Mouse (Mus musculus) kidney, postnatal 0 days (tissue): ENCODE measurements at regions not wholly inside any gene's neighbourhood (a gene's known extent, or its start where the extent isn't known, plus 50 kb on each side); places are given as distances from the start of the nearest gene placed in this dataset.

ENCODE experiments used
- ATAC-seq: fragments of 200-750 bp; cut with Nextera tagmentation; replicated peaks from 2 replicates; pipeline ENCODE4 v1.8.0; 2017; ENCODE audit warnings: low read depth, moderate number of reproducible peaks, moderate TSS enrichment, moderate library complexity; ENCODE audit not compliant: low FRiP score
- DNase-seq: peaks from one replicate; pipeline ENCODE4 v3.0.0-alpha.2; 2016; ENCODE audit warnings: low spot score
- H3K27ac ChIP-seq: fragments of 300-500 bp; sonication (generic); 2 replicates; pipeline ENCODE4 v1.5.1; 2014; ENCODE audit warnings: mild to moderate bottlenecking
- H3K27me3 ChIP-seq: fragments of 300-500 bp; sonication (generic); 2 replicates; pipeline ENCODE4 v1.6.1; 2014; ENCODE audit warnings: low read length, mixed read lengths; ENCODE audit not compliant: insufficient read depth
- H3K36me3 ChIP-seq: fragments of 300-500 bp; sonication (generic); 2 replicates; pipeline ENCODE4 v1.6.1; 2014; ENCODE audit warnings: low read length, mixed read lengths; ENCODE audit not compliant: insufficient read depth
- H3K4me1 ChIP-seq: fragments of 300-500 bp; sonication (generic); replicated peaks from 2 replicates; pipeline ENCODE4 v1.6.1; 2014; ENCODE audit warnings: antibody characterized with exemption, low read length, mixed read lengths; ENCODE audit not compliant: insufficient read depth
- H3K4me2 ChIP-seq: fragments of 300-500 bp; sonication (generic); 2 replicates; pipeline ENCODE4 v1.6.1; 2014; ENCODE audit warnings: mild to moderate bottlenecking, low read length, moderate library complexity, mixed read lengths
- H3K4me3 ChIP-seq: fragments of 300-500 bp; sonication (generic); replicated peaks from 2 replicates; pipeline ENCODE4 v1.5.1; 2014; ENCODE audit warnings: low read depth, low read length
- H3K9ac ChIP-seq: fragments of 300-500 bp; sonication (generic); 2 replicates; pipeline ENCODE4 v1.6.1; 2014; ENCODE audit warnings: low read depth, low read length
- H3K9me3 ChIP-seq: fragments of 300-500 bp; sonication (generic); replicated peaks from 2 replicates; pipeline ENCODE4 v1.6.1; 2016; ENCODE audit warnings: low read length, inconsistent platforms, mixed read lengths
- CTCF ChIP-seq: IDR thresholded peaks from 2 replicates; pipeline ENCODE4 v1.5.1; 2016; ENCODE audit warnings: antibody characterized with exemption, low read depth, mild to moderate bottlenecking, moderate library complexity
- WGBS: fragments of 180-500 bp; shearing (Covaris S2); extraction: QIAGEN DNeasy Blood & Tissue Kit; methylation state at CpG from one replicate; pipeline ENCODE4 v1.1.7; 2014; 5-methylcytosine and 5-hydroxymethylcytosine counted together

DNA sequence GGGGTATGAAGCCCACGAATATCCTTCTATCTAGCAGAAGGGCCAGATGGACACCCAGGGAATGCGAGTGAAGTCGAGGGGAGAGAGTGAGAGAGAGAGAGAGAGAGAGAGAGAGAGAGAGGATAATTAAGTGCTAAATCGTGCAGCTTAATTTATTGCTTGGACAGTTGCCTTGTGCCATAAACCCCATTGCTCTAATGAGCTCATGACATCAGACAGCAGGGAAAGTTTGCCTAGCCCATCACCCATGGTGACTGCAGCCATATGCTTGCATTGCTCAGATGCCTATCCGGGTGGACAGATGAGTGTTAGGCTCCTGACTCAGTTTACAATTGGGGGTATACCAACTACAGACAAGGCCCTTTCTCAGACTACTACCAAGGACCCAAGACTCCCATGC, 134.6 kb upstream of the Smim23 start:
- Histone ChIP-seq H3K4me3 (no peak overlapping the region), H3K36me3 (no peaks in the 10 kb centered on the region), H3K27me3 (no peaks in the 10 kb centered on the region), H3K27ac (no peak overlapping the region), H3K4me1 (no peaks in the 10 kb centered on the region), H3K4me2 (no peak overlapping the region), H3K9ac (no peak overlapping the region), H3K9me3 (no peaks in the 10 kb centered on the region)
- DNase-seq (peak; percentile 55), ATAC-seq (no peak)
- no peak for TF ChIP-seq CTCF
- 23% methylated on average over 5 of the region's 5 CpGs for WGBS

DNA sequence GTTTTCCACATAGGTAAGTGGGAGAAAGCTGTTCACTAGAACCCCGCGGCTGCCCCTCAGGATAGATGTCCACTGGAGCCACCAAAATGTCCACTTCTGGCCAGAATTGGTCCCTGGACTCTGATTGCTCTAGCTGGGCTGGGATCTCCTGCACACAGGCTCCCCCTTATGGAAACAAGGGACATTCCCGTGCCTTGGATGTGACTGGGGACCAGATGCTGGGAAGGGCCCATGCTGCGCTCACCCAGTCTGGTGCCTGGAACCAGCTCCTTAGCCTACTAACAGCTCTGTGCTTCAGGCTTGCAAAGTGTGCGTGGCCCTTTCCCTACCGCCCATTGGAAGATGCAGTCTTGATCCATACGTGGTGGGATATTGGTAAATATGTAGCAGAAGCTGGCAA, 132.6 kb upstream of the Smim23 start:
- WGBS: 32% methylated on average over 7 of the region's 7 CpGs
- Histone ChIP-seq H3K4me2 (no peak overlapping the region), H3K9ac (no peak overlapping the region), H3K4me3 (no peak overlapping the region), H3K9me3 (no peaks in the 10 kb centered on the region), H3K4me1 (no peaks in the 10 kb centered on the region), H3K27me3 (no peaks in the 10 kb centered on the region), H3K36me3 (no peaks in the 10 kb centered on the region), H3K27ac (no peak overlapping the region)
- ATAC-seq (no peak), DNase-seq (peak; percentile 84)
- peak; percentile 85 for TF ChIP-seq CTCF

DNA sequence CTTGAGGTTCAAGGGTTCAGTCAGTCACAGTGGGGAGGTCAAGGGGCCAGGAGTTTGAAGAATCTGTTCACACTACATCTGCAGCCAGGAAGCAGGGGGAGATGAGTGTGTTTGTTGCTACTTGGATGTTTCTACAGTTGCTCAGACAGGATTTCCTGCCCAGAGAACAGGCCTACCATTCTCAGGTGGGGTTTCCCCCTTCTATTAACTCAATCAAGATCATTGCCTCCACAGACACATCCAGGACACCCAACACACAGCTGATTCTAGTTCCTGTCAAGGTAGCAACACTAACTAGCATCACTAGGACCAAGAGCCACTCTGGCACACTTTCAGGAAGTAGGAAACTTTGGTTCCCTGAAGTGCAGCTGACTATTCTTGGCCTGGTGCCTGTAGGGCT, 127.9 kb upstream of the Smim23 start:
- no peaks in the 10 kb centered on the region for H3K9me3 ChIP-seq
- no peak for DNase-seq
- no peaks in the 10 kb centered on the region for H3K4me1 ChIP-seq
- no peak overlapping the region for H3K9ac ChIP-seq
- ATAC-seq: no peak
- no peak overlapping the region for H3K27ac ChIP-seq
- no peak overlapping the region for H3K4me2 ChIP-seq
- no peaks in the 10 kb centered on the region for H3K27me3 ChIP-seq
- no peaks in the 10 kb centered on the region for H3K36me3 ChIP-seq
- no peak for TF ChIP-seq CTCF
- no peak overlapping the region for H3K4me3 ChIP-seq

DNA sequence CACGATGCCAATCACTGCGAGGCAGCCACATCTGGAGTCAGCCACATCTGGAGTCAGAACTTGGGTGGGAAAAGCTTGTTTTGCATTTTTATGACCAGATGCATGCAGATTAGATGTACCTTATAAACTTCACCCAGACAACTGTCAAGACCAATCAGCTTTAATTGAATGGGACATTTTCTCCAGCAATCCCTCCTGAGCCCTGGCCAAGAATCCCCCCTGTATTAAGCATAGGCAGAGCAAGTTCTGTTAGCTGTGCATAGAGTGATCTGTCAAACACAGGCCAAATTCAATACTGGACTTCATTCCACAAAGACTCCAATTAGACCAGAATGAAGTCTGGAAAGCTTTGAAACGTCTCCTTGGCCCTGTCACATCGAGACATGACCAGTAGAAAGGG, 123.7 kb upstream of the Smim23 start:
- no peak for ATAC-seq
- Histone ChIP-seq H3K27ac (no peak overlapping the region), H3K9ac (no peak overlapping the region), H3K4me1 (no peaks in the 10 kb centered on the region), H3K9me3 (no peaks in the 10 kb centered on the region), H3K36me3 (no peaks in the 10 kb centered on the region), H3K4me3 (no peak overlapping the region), H3K4me2 (no peak overlapping the region), H3K27me3 (no peaks in the 10 kb centered on the region)
- 87% methylated on average over 4 of the region's 4 CpGs for WGBS
- TF ChIP-seq CTCF: no peak
- DNase-seq: no peak

DNA sequence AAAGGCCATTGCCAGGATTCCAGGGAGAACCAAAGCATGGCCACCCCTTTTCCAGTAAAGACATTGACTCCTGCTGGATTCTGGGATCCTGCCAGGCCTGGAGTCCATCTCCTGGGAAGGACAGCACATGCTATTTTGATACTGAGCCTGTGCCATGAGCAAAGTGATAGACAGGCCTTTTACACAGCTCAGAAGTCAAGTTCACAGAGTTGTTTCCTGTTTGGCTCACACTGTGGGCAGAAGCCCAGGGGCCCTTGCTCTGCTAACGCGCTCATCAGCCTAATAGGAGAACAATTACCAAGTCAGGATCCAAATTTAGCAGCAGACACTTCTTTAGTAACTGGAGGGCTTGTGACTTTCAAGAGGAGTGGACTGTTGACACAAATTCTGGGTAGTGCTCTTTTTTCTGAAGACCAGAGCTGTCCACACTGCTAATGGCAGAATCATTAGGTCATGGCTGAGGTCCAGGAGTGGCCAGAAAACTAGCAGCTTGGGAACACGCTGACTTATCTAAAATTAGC, 122.1 kb upstream of the Smim23 start:
- no peak overlapping the region for H3K9ac ChIP-seq
- H3K27me3 ChIP-seq: no peaks in the 10 kb centered on the region
- ATAC-seq (no peak), DNase-seq (peak; percentile 31)
- H3K27ac ChIP-seq: no peak overlapping the region
- no peaks in the 10 kb centered on the region for H3K9me3 ChIP-seq
- WGBS: 52% methylated on average over 3 of the region's 3 CpGs
- H3K4me1 ChIP-seq: no peaks in the 10 kb centered on the region
- H3K4me3 ChIP-seq: no peak overlapping the region
- H3K36me3 ChIP-seq: no peaks in the 10 kb centered on the region
- H3K4me2 ChIP-seq: no peak overlapping the region
- TF ChIP-seq CTCF: no peak

DNA sequence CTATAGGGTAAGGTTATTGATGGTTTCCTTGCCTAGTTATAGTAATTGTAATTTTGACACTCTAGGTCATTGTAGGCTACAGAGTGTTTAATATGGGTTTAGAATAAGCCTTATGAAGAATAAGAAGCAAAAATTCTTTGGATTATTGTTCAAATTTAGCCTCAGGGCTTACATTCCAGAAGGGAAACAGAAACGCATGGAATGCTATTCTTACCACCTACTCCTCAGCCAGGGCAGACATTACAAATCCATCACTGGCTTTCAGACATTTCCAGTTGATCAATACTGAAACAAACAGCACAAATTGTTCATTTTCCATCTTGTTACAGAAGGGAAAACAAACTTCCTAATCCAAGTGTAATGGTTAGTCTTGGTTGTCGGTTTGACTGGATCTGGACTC, 120.7 kb upstream of the Smim23 start:
- TF ChIP-seq CTCF: no peak
- Histone ChIP-seq H3K4me2 (no peak overlapping the region), H3K36me3 (no peaks in the 10 kb centered on the region), H3K27ac (no peak overlapping the region), H3K9ac (no peak overlapping the region), H3K9me3 (no peaks in the 10 kb centered on the region), H3K4me3 (no peak overlapping the region), H3K4me1 (no peaks in the 10 kb centered on the region), H3K27me3 (no peaks in the 10 kb centered on the region)
- no peak for ATAC-seq
- DNase-seq: no peak
- WGBS: 72% methylated on average over 2 of the region's 2 CpGs

DNA sequence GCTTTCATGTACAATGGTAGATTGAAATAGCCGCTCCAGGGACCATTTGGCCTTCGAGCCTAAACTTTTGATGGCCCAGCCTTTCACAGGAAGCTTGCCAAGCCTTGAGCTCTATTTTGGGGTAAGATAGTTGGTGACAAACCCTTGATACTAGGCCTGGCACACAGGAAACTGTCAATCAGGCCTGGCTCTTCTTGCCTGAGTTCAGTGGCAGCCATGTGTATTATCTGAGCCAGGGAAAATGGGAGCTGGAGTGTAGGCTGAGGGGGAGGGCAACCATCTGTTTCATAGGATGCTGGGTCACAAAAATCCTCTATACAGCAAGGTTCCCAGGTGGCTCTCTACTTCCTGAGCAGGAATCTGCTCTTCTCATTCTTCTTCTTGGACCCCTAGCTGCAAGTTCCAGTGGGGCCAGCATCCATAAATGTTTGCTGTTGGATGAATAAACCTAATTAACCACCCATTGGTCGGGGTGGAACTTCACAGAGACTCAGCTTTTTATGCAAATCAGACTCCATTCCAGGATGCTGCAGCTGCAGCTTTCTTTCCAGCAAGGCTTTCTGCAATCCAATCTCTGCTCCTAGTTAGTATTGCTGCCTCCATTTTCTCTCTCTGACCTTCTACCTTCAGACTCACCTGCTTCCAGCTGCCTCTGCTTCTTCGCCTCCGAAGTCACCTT, 117.1 kb upstream of the Smim23 start:
- no peaks in the 10 kb centered on the region for H3K27me3 ChIP-seq
- no peaks in the 10 kb centered on the region for H3K9me3 ChIP-seq
- H3K27ac ChIP-seq: no peak overlapping the region
- H3K9ac ChIP-seq: no peak overlapping the region
- DNase-seq (no peak), ATAC-seq (no peak)
- TF ChIP-seq CTCF: no peak
- H3K4me2 ChIP-seq: no peak overlapping the region
- H3K4me1 ChIP-seq: no peaks in the 10 kb centered on the region
- no peaks in the 10 kb centered on the region for H3K36me3 ChIP-seq
- H3K4me3 ChIP-seq: no peak overlapping the region
- WGBS: 74% methylated on average over 5 of the region's 5 CpGs
